Mouse (Mus musculus) MEL (cell line): ENCODE measurements around the gene Mpp3. TPM values are rescaled to one million over a fixed set of nuclear protein-coding genes. Genes with fewer than 3 reads are reported as not detected.
A peak's percentile ranks its signal among the peaks of the same experiment; 100 is the strongest.

ENCODE experiments used
- DNase-seq: peaks from one replicate; pipeline ENCODE4 v3.0.0; 2011; ENCODE audit warnings: low read depth, low spot score
- H3K27ac ChIP-seq: 2 replicates; pipeline ENCODE4 v1.5.1; 2012; ENCODE audit warnings: low read depth, mild to moderate bottlenecking, control low read depth, low read length, moderate library complexity; ENCODE audit not compliant: control insufficient read depth
- H3K27me3 ChIP-seq, 2 experiments: fragments of 150-350 bp in 1 of 2; sonication (generic) in 1 of 2; 2 replicates each; pipeline ENCODE4 v1.6.1; 2012; ENCODE audit warnings: low read length in 2 of 2, mild to moderate bottlenecking in 2 of 2, improper control_type of control experiment in 1 of 2, moderate library complexity in 1 of 2; ENCODE audit not compliant: insufficient read depth in 2 of 2, control insufficient read depth in 1 of 2
- H3K36me3 ChIP-seq, 2 experiments: 2 replicates each; pipeline ENCODE4 v1.6.1; 2012 to 2014; ENCODE audit warnings: low read length in 2 of 2, improper control_type of control experiment in 1 of 2, inconsistent platforms in 1 of 2, mild to moderate bottlenecking in 1 of 2; ENCODE audit not compliant: insufficient read depth in 2 of 2, control insufficient read depth in 1 of 2
- H3K4me1 ChIP-seq, 2 experiments: fragments of 150-350 bp in 1 of 2; sonication (generic) in 1 of 2; 2 replicates each; pipeline ENCODE4 v1.6.1; 2012; ENCODE audit warnings: low read length in 2 of 2, improper control_type of control experiment in 1 of 2, mild to moderate bottlenecking in 1 of 2; ENCODE audit not compliant: insufficient read depth in 2 of 2, control insufficient read depth in 1 of 2
- H3K4me3 ChIP-seq, 2 experiments: fragments of 150-350 bp in 1 of 2; sonication (generic) in 1 of 2; 2 replicates each; pipeline ENCODE4 v1.5.1; 2012; ENCODE audit warnings: low read depth in 2 of 2, low read length in 2 of 2, mild to moderate bottlenecking in 2 of 2, moderate library complexity in 2 of 2, control low read depth in 1 of 2, improper control_type of control experiment in 1 of 2; ENCODE audit not compliant: control insufficient read depth in 1 of 2, insufficient read depth in 1 of 2
- H3K79me2 ChIP-seq: 2 replicates; pipeline ENCODE4 v1.6.1; 2012; ENCODE audit warnings: mild to moderate bottlenecking, low read length, moderate library complexity; ENCODE audit not compliant: control insufficient read depth, poor library complexity, insufficient read depth
- H3K9ac ChIP-seq: 2 replicates; pipeline ENCODE4 v1.6.1; 2012; ENCODE audit warnings: low read depth, mild to moderate bottlenecking, control low read depth, low read length, moderate library complexity; ENCODE audit not compliant: control insufficient read depth, poor library complexity, severe bottlenecking
- H3K9me3 ChIP-seq: fragments of 150-350 bp; sonication (generic); replicated peaks from 2 replicates; pipeline ENCODE4 v1.6.1; 2012; ENCODE audit warnings: mild to moderate bottlenecking, low read length, improper control_type of control experiment, moderate library complexity; ENCODE audit not compliant: insufficient read depth
- BHLHE40 ChIP-seq: IDR thresholded peaks from 2 replicates; pipeline ENCODE4 v1.6.1; 2012; ENCODE audit warnings: low read depth, mild to moderate bottlenecking, inconsistent platforms, low read length, improper control_type of control experiment, borderline replicate concordance
- CHD2 ChIP-seq: IDR thresholded peaks from 2 replicates; pipeline ENCODE4 v1.6.1; 2011; ENCODE audit warnings: low read length, improper control_type of control experiment
- E2F4 ChIP-seq: IDR thresholded peaks from 2 replicates; pipeline ENCODE4 v1.6.1; 2011; ENCODE audit warnings: low read depth, low read length, improper control_type of control experiment, borderline replicate concordance
- ELF1 ChIP-seq: IDR thresholded peaks from 2 replicates; pipeline ENCODE4 v1.6.1; 2014; ENCODE audit warnings: low read depth, mild to moderate bottlenecking, inconsistent platforms, low read length, improper control_type of control experiment, moderate library complexity
- EP300 ChIP-seq, 2 experiments: IDR thresholded peaks; 2 replicates each; pipeline ENCODE4 v1.6.1; 2011; ENCODE audit warnings: improper control_type of control experiment in 2 of 2, low read length in 2 of 2, low read depth in 1 of 2, mild to moderate bottlenecking in 1 of 2
- ETS1 ChIP-seq: IDR thresholded peaks from 2 replicates; pipeline ENCODE4 v1.6.1; 2012; ENCODE audit warnings: low read depth, mild to moderate bottlenecking, inconsistent platforms, low read length, improper control_type of control experiment, moderate library complexity
- GATA1 ChIP-seq: IDR thresholded peaks from 2 replicates; pipeline ENCODE4 v1.6.1; 2011; ENCODE audit warnings: low read depth, low read length, improper control_type of control experiment
- HCFC1 ChIP-seq: IDR thresholded peaks from 2 replicates; pipeline ENCODE4 v1.6.1; 2012; ENCODE audit warnings: low read depth, mild to moderate bottlenecking, inconsistent platforms, low read length, improper control_type of control experiment, moderate library complexity
- JUND ChIP-seq: IDR thresholded peaks from 2 replicates; pipeline ENCODE4 v1.6.1; 2011; ENCODE audit warnings: low read depth, mild to moderate bottlenecking, improper control_type of control experiment, low read length
- KAT2A ChIP-seq: conservative IDR thresholded peaks from 2 replicates; pipeline ENCODE4 v1.6.1; 2012; ENCODE audit warnings: low read depth, low read length, improper control_type of control experiment, inconsistent platforms
- MAFK ChIP-seq: IDR thresholded peaks from 2 replicates; pipeline ENCODE4 v1.6.1; 2011; ENCODE audit warnings: low read depth, mild to moderate bottlenecking, low read length, improper control_type of control experiment, borderline replicate concordance
- MAX ChIP-seq: IDR thresholded peaks from 2 replicates; pipeline ENCODE4 v1.6.1; 2011; ENCODE audit warnings: low read length, improper control_type of control experiment
- MAZ ChIP-seq: IDR thresholded peaks from 2 replicates; pipeline ENCODE4 v1.6.1; 2012; ENCODE audit warnings: low read depth, mild to moderate bottlenecking, inconsistent platforms, low read length, improper control_type of control experiment
- MYB ChIP-seq: IDR thresholded peaks from 2 replicates; pipeline ENCODE4 v1.6.1; 2011; ENCODE audit warnings: mild to moderate bottlenecking, low read depth, low read length, improper control_type of control experiment
- MYC ChIP-seq: IDR thresholded peaks from 2 replicates; pipeline ENCODE4 v1.6.1; 2011; ENCODE audit warnings: low read depth, mild to moderate bottlenecking, low read length, improper control_type of control experiment, moderate library complexity
- NELFE ChIP-seq: IDR thresholded peaks from 2 replicates; pipeline ENCODE4 v1.6.1; 2011; ENCODE audit warnings: low read depth, low read length, improper control_type of control experiment
- NRF1 ChIP-seq: IDR thresholded peaks from 2 replicates; pipeline ENCODE4 v1.6.1; 2014; ENCODE audit warnings: low read depth, mild to moderate bottlenecking, inconsistent platforms, low read length, improper control_type of control experiment, moderate library complexity; ENCODE audit not compliant: poor library complexity, insufficient read depth, severe bottlenecking
- POLR2AphosphoS2 ChIP-seq: IDR thresholded peaks from 2 replicates; pipeline ENCODE4 v1.6.1; 2011; ENCODE audit warnings: low read length, improper control_type of control experiment
- POLR2AphosphoS5 ChIP-seq: IDR thresholded peaks from 2 replicates; pipeline ENCODE4 v1.6.1; 2012; ENCODE audit warnings: low read depth, borderline replicate concordance, mild to moderate bottlenecking, inconsistent platforms, low read length, moderate library complexity, mixed read lengths
- RAD21 ChIP-seq: IDR thresholded peaks from 2 replicates; pipeline ENCODE4 v1.6.1; 2011; ENCODE audit warnings: mild to moderate bottlenecking, low read depth, low read length, improper control_type of control experiment
- RCOR1 ChIP-seq: IDR thresholded peaks from 2 replicates; pipeline ENCODE4 v1.6.1; 2012; ENCODE audit warnings: low read depth, mild to moderate bottlenecking, inconsistent platforms, low read length, improper control_type of control experiment
- SIN3A ChIP-seq: IDR thresholded peaks from 2 replicates; pipeline ENCODE4 v1.6.1; 2012; ENCODE audit warnings: low read length, improper control_type of control experiment, inconsistent platforms
- SMC3 ChIP-seq: IDR thresholded peaks from 2 replicates; pipeline ENCODE4 v1.6.1; 2011; ENCODE audit warnings: low read depth, low read length, improper control_type of control experiment
- TAL1 ChIP-seq: IDR thresholded peaks from 2 replicates; pipeline ENCODE4 v1.6.1; 2012; ENCODE audit warnings: mild to moderate bottlenecking, inconsistent platforms, low read length, moderate library complexity, mixed read lengths
- TBP ChIP-seq: IDR thresholded peaks from 2 replicates; pipeline ENCODE4 v1.8.0; 2011; ENCODE audit warnings: low read depth, low read length, improper control_type of control experiment
- TCF12 ChIP-seq: IDR thresholded peaks from 2 replicates; pipeline ENCODE4 v1.6.1; 2014; ENCODE audit warnings: low read depth, mild to moderate bottlenecking, inconsistent platforms, low read length, improper control_type of control experiment, moderate library complexity
- USF1 ChIP-seq: IDR thresholded peaks from 2 replicates; pipeline ENCODE4 v1.6.1; 2014; ENCODE audit warnings: low read depth, mild to moderate bottlenecking, inconsistent platforms, low read length, improper control_type of control experiment, moderate library complexity
- USF2 ChIP-seq, 2 experiments: IDR thresholded peaks; 2 replicates each; pipeline ENCODE4 v1.6.1; 2011 to 2012; ENCODE audit warnings: improper control_type of control experiment in 2 of 2, low read length in 2 of 2, borderline replicate concordance in 1 of 2, inconsistent platforms in 1 of 2, low read depth in 1 of 2, mild to moderate bottlenecking in 1 of 2; ENCODE audit not compliant: insufficient read depth in 1 of 2
- ZMIZ1 ChIP-seq: IDR thresholded peaks from 2 replicates; pipeline ENCODE4 v1.6.1; 2012; ENCODE audit warnings: low read depth, mild to moderate bottlenecking, inconsistent platforms, low read length, improper control_type of control experiment, moderate library complexity
- polyA plus RNA-seq, 2 experiments: library from polyadenylated mRNA; stranded (reverse) in 1 of 2; unstranded in 1 of 2; fragments of >175 nt in 1 of 2; fragments of >200 nt in 1 of 2; gene quantifications; 2 replicates each; pipeline versions ENCODE4 v1.2.1 to v1.2.4; 2012; ENCODE audit warnings: low replicate concordance in 2 of 2, low read depth in 1 of 2; ENCODE audit not compliant: insufficient read length in 2 of 2, insufficient read depth in 1 of 2, missing spikeins in 1 of 2
- total RNA-seq: library from RNA; depleted of rRNA; stranded (reverse); fragments of 300-350 nt; gene quantifications from 2 replicates; pipeline ENCODE4 v1.2.3, GENCODE M21; 2012

Gene Mpp3
- total and polyA plus RNA-seq, 3 experiments = 5.5 to 7.1 TPM; not detected in 1

DNA sequence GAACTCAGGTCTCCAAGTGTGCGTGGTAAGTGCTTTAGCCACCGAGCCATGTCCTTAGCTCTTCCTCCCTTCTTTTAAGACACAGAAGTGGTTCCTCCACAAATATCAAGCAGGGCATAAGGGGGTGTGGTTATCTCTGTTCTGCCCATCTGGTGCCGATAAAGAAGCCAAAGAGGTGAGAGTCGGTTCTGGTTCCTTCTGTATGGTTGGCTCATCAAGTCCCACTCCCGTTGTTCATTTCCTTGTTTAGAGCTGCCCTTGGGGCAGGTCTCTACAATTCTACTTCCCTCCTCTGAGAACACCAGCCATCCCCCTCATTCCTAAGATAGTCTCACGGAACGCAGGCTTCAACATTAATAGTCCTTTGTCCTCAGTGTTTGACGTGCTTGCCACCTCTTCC, 34.2 kb downstream of the Mpp3 start (continued):
- TF ChIP-seq JUND (no peak), MYC (peak; percentile 63; the same call in 1 of the 2 replicates), POLR2AphosphoS2 (no peak), MYB (no peak), ETS1 (peak; percentile 64), NRF1 (no peak), E2F4 (no peak), RAD21 (no peak), ELF1 (peak; percentile 51; the same call in 1 of the 2 replicates), TCF12 (peak; percentile 87), MAZ (no peak), POLR2AphosphoS5 (no peak), NELFE (peak; percentile 53; the same call in 1 of the 2 replicates)

DNA sequence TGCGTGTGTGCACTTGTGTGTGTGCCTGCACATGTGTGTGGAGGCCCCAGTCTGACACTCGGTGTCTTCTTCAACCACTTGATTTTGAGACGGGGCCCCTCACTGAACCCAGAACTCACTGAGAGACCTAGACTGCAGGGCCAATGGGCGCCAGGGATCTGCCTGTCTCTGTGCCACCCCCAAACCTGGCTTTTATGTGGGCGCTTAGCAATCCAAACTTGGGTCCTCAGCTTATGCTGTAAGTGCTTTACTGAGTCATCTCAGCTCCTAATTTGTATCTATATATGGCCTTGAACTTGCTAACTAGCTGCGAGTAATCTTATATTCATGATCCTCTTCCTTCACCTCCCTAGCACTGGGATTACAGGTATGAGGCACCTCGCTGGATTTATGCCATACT, 35.9 kb downstream of the Mpp3 start:
- peaks cover 11 to 25% of the 10 kb centered on the region in 2 experiments for H3K4me1 ChIP-seq
- no peak for TF ChIP-seq KAT2A
- no peak for TF ChIP-seq GATA1
- no peak for TF ChIP-seq USF1
- no peak for TF ChIP-seq USF2 (IDR thresholded peaks at IDR 0.05; ENCODE audit: borderline replicate concordance in 1 of 2, insufficient read depth in 1 of 2, low read depth in 1 of 2, low read length in 2 of 2)
- TF ChIP-seq SIN3A = no peak
- H3K79me2 ChIP-seq = no peaks in the 10 kb centered on the region
- peak; percentile 36 for DNase-seq
- H3K4me3 ChIP-seq = no peak overlapping the region
- no peak overlapping the region for H3K27ac ChIP-seq
- no peak overlapping the region for H3K9ac ChIP-seq
- H3K27me3 ChIP-seq = no peaks in the 10 kb centered on the region
- H3K36me3 ChIP-seq = peaks cover 0 to 27% of the 10 kb centered on the region in 2 experiments; a peak in 2 of 4 replicates
- no peaks in the 10 kb centered on the region for H3K9me3 ChIP-seq

DNA sequence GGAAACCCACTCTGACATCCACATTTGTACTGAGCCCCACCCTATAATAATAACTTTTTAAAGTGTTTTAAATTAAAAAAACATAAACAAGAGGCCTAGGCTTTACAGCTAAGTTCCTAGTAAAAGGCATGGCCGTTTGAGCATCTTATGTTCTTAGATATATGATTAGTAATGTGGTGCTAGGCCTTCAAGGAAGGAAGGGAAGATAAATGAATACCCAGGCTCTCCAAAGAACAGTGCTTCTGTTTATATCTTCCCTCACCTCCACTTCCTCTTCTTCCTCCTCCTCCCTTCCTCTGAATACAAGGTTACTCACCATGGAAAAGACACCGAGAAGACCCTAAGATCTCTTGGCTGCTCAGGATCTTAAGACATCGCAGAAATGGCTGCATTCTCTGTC, 36.4 kb downstream of the Mpp3 start:
- Histone ChIP-seq H3K27ac (peak overlapping the region; percentile 43), H3K36me3 (peaks cover 0 to 27% of the 10 kb centered on the region in 2 experiments; a peak in 2 of 4 replicates), H3K9me3 (no peaks in the 10 kb centered on the region), H3K4me1 (peaks cover 11 to 25% of the 10 kb centered on the region in 2 experiments), H3K79me2 (no peaks in the 10 kb centered on the region), H3K9ac (no peak overlapping the region), H3K27me3 (no peaks in the 10 kb centered on the region), H3K4me3 (no peak overlapping the region)
- DNase-seq = peak; percentile 77
- peak; percentile 38; the same call in 1 of the 2 replicates for TF ChIP-seq TBP
- no peak for TF ChIP-seq CHD2
- no peak for TF ChIP-seq ZMIZ1
- no peak for TF ChIP-seq BHLHE40
- no peak for TF ChIP-seq RCOR1
- peak; percentile 76 for TF ChIP-seq HCFC1
- TF ChIP-seq MAFK = no peak
- peak; percentile 32; the same call in 1 of the 2 replicates for TF ChIP-seq MAX
- TF ChIP-seq EP300 (IDR thresholded peaks at IDR 0.05; ENCODE audit: low read depth in 1 of 2, low read length in 2 of 2) = peak; percentile 53 to 66
- no peak for TF ChIP-seq SMC3
- TF ChIP-seq RAD21 = no peak
- TF ChIP-seq MYC = peak; percentile 65
- TF ChIP-seq NELFE = no peak
- no peak for TF ChIP-seq TAL1
